Mouse (Mus musculus) limb, embryonic 11.5 days (tissue): ENCODE measurements at regions not wholly inside any gene's neighbourhood (a gene's known extent, or its start where the extent isn't known, plus 50 kb on each side); places are given as distances from the start of the nearest gene placed in this dataset.

Experiments used
- ATAC-seq: fragments of 200-750 bp; cut with Nextera tagmentation; 2 replicates; pipeline ENCODE4 v1.8.0; 2017; ENCODE audit warnings: low read depth; ENCODE audit not compliant: insufficient number of reproducible peaks, low FRiP score, low TSS enrichment
- DNase-seq: peaks from one replicate; pipeline ENCODE4 v3.0.0-alpha.2; 2015; ENCODE audit warnings: low spot score
- H3K27ac ChIP-seq: fragments of 300-500 bp; sonication (generic); replicated peaks from 2 replicates; pipeline ENCODE4 v1.5.1; 2014; ENCODE audit warnings: low read depth, mild to moderate bottlenecking, low read length
- H3K27me3 ChIP-seq: fragments of 300-500 bp; sonication (generic); 2 replicates; pipeline ENCODE4 v1.6.1; 2014; ENCODE audit warnings: mild to moderate bottlenecking, low read length, mixed read lengths; ENCODE audit not compliant: control insufficient read depth, insufficient read depth
- H3K36me3 ChIP-seq: fragments of 300-500 bp; sonication (generic); 2 replicates; pipeline ENCODE4 v1.6.1; 2014; ENCODE audit warnings: mild to moderate bottlenecking, low read length, moderate library complexity, mixed read lengths; ENCODE audit not compliant: control insufficient read depth, insufficient read depth
- H3K4me1 ChIP-seq: fragments of 300-500 bp; sonication (generic); 2 replicates; pipeline ENCODE4 v1.6.1; 2014; ENCODE audit warnings: low read length, mixed read lengths; ENCODE audit not compliant: control insufficient read depth, insufficient read depth
- H3K4me2 ChIP-seq: fragments of 300-500 bp; sonication (generic); 2 replicates; pipeline ENCODE4 v1.6.1; 2014; ENCODE audit warnings: low read depth, mild to moderate bottlenecking, moderate library complexity; ENCODE audit not compliant: severe bottlenecking
- H3K4me3 ChIP-seq: fragments of 300-500 bp; sonication (generic); 2 replicates; pipeline ENCODE4 v1.5.1; 2014; ENCODE audit warnings: low read depth, low read length
- H3K9ac ChIP-seq: fragments of 300-500 bp; sonication (generic); 2 replicates; pipeline ENCODE4 v1.6.1; 2014; ENCODE audit warnings: mild to moderate bottlenecking, low read length
- H3K9me3 ChIP-seq: fragments of 300-500 bp; sonication (generic); 2 replicates; pipeline ENCODE4 v1.6.1; 2016; ENCODE audit warnings: low read length; ENCODE audit not compliant: control insufficient read depth
- WGBS: fragments of 180-500 bp; shearing (Covaris S2); extraction: QIAGEN DNeasy Blood & Tissue Kit; methylation state at CpG from one replicate; pipeline ENCODE4 v1.1.7; 2014; 5-methylcytosine and 5-hydroxymethylcytosine counted together

GRCm38 (mm10) chr2:61527127-61527526, 51.3 kb upstream of the Tank start:
- Histone ChIP-seq H3K9ac (no peak overlapping the region), H3K36me3 (no peaks in the 10 kb centered on the region), H3K4me2 (no peak overlapping the region), H3K4me3 (no peak overlapping the region), H3K27me3 (no peaks in the 10 kb centered on the region), H3K4me1 (no peaks in the 10 kb centered on the region), H3K27ac (no peak overlapping the region), H3K9me3 (no peaks in the 10 kb centered on the region)
- no peak for DNase-seq
- no peak for ATAC-seq
- WGBS, result 92% methylated on average over 3 of the region's 3 CpGs

GRCm38 (mm10) chr2:61524060-61524734, 54.2 kb upstream of the Tank start:
- no peak overlapping the region for H3K4me3 ChIP-seq
- WGBS, result 85% methylated on average over 6 of the region's 6 CpGs
- no peaks in the 10 kb centered on the region for H3K27me3 ChIP-seq
- no peaks in the 10 kb centered on the region for H3K9me3 ChIP-seq
- no peaks in the 10 kb centered on the region for H3K36me3 ChIP-seq
- no peak overlapping the region for H3K9ac ChIP-seq
- ATAC-seq (no peak), DNase-seq (no peak)
- H3K4me1 ChIP-seq, result no peaks in the 10 kb centered on the region
- H3K27ac ChIP-seq, result no peak overlapping the region
- no peak overlapping the region for H3K4me2 ChIP-seq

GRCm38 (mm10) chr2:61514445-61515123, 63.8 kb upstream of the Tank start:
- no peaks in the 10 kb centered on the region for H3K9me3 ChIP-seq
- no peaks in the 10 kb centered on the region for H3K27me3 ChIP-seq
- H3K4me2 ChIP-seq, result no peak overlapping the region
- no peak overlapping the region for H3K9ac ChIP-seq
- no peak for DNase-seq
- no peaks in the 10 kb centered on the region for H3K36me3 ChIP-seq
- no peak overlapping the region for H3K4me3 ChIP-seq
- 93% methylated on average over 6 of the region's 6 CpGs for WGBS
- H3K27ac ChIP-seq, result no peak overlapping the region
- H3K4me1 ChIP-seq, result no peaks in the 10 kb centered on the region
- ATAC-seq, result no peak

GRCm38 (mm10) chr2:61513787-61514444, 64.5 kb upstream of the Tank start:
- WGBS, result 78% methylated on average over 12 of the region's 12 CpGs
- Histone ChIP-seq H3K9me3 (no peaks in the 10 kb centered on the region), H3K4me3 (no peak overlapping the region), H3K36me3 (no peaks in the 10 kb centered on the region), H3K27ac (no peak overlapping the region), H3K27me3 (no peaks in the 10 kb centered on the region), H3K4me1 (no peaks in the 10 kb centered on the region), H3K4me2 (no peak overlapping the region), H3K9ac (no peak overlapping the region)
- no peak for DNase-seq
- ATAC-seq, result no peak

DNA sequence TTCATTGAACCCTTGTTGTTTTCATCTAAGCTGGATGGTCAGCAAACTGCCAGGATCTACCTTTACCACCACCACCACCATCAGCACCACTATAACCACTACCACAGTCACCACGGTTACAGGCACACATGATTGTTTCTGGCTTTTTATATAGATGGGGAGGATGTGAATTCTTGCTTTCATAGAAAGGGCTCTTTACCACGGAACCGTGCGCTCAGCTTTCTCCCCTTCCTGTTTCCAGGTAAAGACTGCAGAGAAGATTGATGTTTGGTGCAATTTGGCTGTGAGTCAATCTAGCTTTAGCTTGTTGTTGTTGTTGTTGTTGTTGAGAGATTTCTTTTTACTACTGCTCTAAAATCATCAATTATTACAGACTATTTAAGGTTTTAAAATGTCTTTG, 74.8 kb upstream of the Tank start:
- Histone ChIP-seq H3K4me1 (no peaks in the 10 kb centered on the region), H3K9ac (no peak overlapping the region), H3K4me2 (no peak overlapping the region), H3K27me3 (no peaks in the 10 kb centered on the region), H3K9me3 (no peaks in the 10 kb centered on the region), H3K27ac (no peak overlapping the region), H3K4me3 (no peak overlapping the region), H3K36me3 (no peaks in the 10 kb centered on the region)
- ATAC-seq (no peak), DNase-seq (no peak)
- 87% methylated on average over 4 of the region's 4 CpGs for WGBS

GRCm38 (mm10) chr2:61501922-61502321, 76.5 kb upstream of the Tank start:
- Histone ChIP-seq H3K4me1 (no peaks in the 10 kb centered on the region), H3K27me3 (no peaks in the 10 kb centered on the region), H3K9ac (no peak overlapping the region), H3K36me3 (no peaks in the 10 kb centered on the region), H3K9me3 (no peaks in the 10 kb centered on the region), H3K27ac (no peak overlapping the region), H3K4me2 (no peak overlapping the region), H3K4me3 (no peak overlapping the region)
- ATAC-seq (no peak), DNase-seq (peak; percentile 27)
- WGBS, result 86% methylated on average over 5 of the region's 5 CpGs

- H3K4me3 ChIP-seq, result no peak overlapping the region
- no peak overlapping the region for H3K9ac ChIP-seq
- H3K4me1 ChIP-seq, result no peaks in the 10 kb centered on the region
- no peak overlapping the region for H3K4me2 ChIP-seq
- H3K27me3 ChIP-seq, result no peaks in the 10 kb centered on the region
- H3K27ac ChIP-seq, result no peak overlapping the region
- H3K36me3 ChIP-seq, result no peaks in the 10 kb centered on the region
- no peaks in the 10 kb centered on the region for H3K9me3 ChIP-seq
- ATAC-seq (no peak), DNase-seq (no peak)
- 86% methylated on average over 1 of the region's 1 CpGs for WGBS
Measured at GRCm38 (mm10) chr2:61499266-61499665, 79.1 kb upstream of the Tank start.

GRCm38 (mm10) chr2:61497930-61498329, 80.5 kb upstream of the Tank start:
- H3K9me3 ChIP-seq, result no peaks in the 10 kb centered on the region
- H3K4me1 ChIP-seq, result 0 out of 2 replicates have a peak, but pooled peaks cover 3% of the 10 kb centered on the region
- DNase-seq, result no peak
- no peak overlapping the region for H3K4me3 ChIP-seq
- H3K27ac ChIP-seq, result no peak overlapping the region
- no peaks in the 10 kb centered on the region for H3K36me3 ChIP-seq
- no peaks in the 10 kb centered on the region for H3K27me3 ChIP-seq
- 77% methylated on average over 5 of the region's 5 CpGs for WGBS
- H3K4me2 ChIP-seq, result no peak overlapping the region
- ATAC-seq, result no peak
- H3K9ac ChIP-seq, result no peak overlapping the region
